Mouse (Mus musculus): Measurements from ENCODE around the gene Tmem121. TPM values are rescaled to one million over a fixed set of nuclear protein-coding genes. Genes with fewer than 3 reads are reported as not detected.
"Not testable (repeated sequence)": the region's sequence is repeated elsewhere in the genome, so short reads cannot be mapped to it uniquely, and the experiment has no call there.

The Tmem121 gene
- polyA plus RNA-seq, 1 experiment from 2014 or later: 33.9 TPM

DNA sequence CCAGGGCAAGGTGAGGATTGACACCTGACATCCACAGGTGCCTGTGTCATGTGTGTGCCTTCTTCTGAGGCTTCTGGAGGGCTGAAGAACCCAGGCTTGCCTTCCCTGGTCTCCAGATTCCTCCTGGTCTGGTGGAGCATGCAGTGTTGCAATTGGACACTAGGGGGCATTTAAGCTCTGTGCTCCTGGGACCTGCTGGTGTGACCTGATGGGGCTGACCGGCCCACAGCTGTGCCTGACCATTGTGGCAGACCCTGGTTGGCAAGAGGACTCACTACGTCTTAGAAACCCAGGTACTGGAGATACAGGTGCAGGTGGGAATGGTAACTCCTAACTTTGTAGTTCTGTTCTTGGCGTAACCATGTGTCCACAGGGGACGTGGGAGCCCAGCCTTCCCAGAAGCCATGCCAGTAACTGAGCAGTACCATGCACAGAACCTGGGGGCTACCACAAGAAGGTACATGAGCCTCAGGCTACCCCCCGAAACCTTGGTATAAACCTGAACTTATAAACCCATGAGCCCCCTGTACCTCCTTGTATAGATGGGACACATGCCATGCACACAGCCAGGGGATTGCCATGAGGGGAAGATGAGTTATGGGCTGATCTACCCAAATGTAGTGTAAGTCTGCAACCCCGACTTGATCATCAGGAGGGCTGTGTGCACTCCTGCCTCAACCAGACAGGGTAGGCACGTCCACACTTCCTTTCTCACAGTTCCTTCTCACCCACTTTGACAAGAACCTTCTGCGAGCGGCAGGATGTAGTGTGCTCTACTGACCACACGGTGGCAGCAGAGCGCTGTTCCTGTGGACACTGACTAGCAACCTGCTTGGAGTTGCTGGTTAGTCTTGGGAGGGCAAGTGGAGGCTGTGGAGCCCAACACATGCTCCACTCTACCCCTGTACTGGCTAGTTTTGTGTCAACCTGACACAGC lies 31.8 kb downstream of the Tmem121 start:
- Histone ChIP-seq H3K27ac (replicated peaks) (no peak overlapping the region), H3K4me1 (replicated peaks) (no peaks in the 10 kb centered on the region), H3K27me3 (no peaks in the 10 kb centered on the region), H3K4me2 (no peak overlapping the region), H3K4me3 (no peak overlapping the region), H3K9ac (no peak overlapping the region), H3K9me3 (no peaks in the 10 kb centered on the region), H3K36me3 (no peaks in the 10 kb centered on the region)
- ATAC-seq (ENCODE audit: low read depth): peak; percentile 24; the same call in 1 of the 2 replicates
- 29% methylated on average over 11 of the region's 11 CpGs for WGBS

DNA sequence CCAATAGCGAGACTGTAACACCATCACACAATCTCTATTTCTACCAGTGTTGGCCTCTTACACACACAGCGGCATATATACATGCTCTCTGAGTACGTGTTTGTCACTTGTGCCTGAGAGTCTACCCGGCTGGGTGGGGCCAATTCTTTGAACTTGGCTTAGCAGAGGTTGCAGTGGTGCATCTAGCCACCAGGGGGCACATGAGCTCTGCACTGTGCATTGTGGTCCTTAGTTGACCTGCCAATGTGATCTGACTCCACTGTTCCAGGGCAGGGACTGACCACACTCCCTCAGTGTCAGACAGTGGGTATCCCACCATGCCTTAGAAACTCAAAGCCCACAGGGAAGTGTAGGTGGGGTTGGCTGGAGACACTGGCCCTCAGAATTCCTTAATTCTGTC lies 34.1 kb downstream of the Tmem121 start:
- Histone ChIP-seq H3K27me3 (no peaks in the 10 kb centered on the region), H3K4me1 (replicated peaks) (no peaks in the 10 kb centered on the region), H3K9me3 (no peaks in the 10 kb centered on the region), H3K4me2 (no peak overlapping the region), H3K9ac (no peak overlapping the region), H3K36me3 (no peaks in the 10 kb centered on the region), H3K4me3 (no peak overlapping the region), H3K27ac (replicated peaks) (no peak overlapping the region)
- 54% methylated on average over 4 of the region's 4 CpGs for WGBS
- no peak for ATAC-seq (ENCODE audit: low read depth)

DNA sequence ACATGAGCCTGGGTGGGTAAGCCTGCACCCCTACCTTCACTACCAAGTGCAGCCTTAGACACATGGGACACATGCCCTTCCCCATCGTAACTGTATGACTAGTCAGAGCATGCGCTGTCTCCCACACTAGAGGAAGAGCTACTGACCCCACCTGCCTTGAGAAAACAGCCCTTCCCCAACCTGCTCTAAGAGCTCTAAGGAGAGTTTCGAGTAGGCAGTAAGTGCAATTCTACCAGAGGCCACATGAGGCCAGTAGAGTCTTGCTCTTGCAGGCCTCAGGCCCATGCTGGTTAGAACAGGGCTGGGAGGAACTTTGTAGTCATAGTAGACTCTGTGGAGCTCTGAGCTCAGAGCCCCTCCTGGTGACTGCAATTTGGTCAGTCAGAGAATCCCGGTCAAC lies 34.7 kb downstream of the Tmem121 start:
- Histone ChIP-seq H3K27ac (replicated peaks) (no peak overlapping the region), H3K9me3 (no peaks in the 10 kb centered on the region), H3K27me3 (no peaks in the 10 kb centered on the region), H3K9ac (no peak overlapping the region), H3K36me3 (no peaks in the 10 kb centered on the region), H3K4me1 (replicated peaks) (no peaks in the 10 kb centered on the region), H3K4me2 (no peak overlapping the region), H3K4me3 (no peak overlapping the region)
- 50% methylated on average over 4 of the region's 4 CpGs for WGBS
- 0 out of 2 replicates have a peak, but pooled peaks have one; percentile 19 for ATAC-seq (ENCODE audit: low read depth)

DNA sequence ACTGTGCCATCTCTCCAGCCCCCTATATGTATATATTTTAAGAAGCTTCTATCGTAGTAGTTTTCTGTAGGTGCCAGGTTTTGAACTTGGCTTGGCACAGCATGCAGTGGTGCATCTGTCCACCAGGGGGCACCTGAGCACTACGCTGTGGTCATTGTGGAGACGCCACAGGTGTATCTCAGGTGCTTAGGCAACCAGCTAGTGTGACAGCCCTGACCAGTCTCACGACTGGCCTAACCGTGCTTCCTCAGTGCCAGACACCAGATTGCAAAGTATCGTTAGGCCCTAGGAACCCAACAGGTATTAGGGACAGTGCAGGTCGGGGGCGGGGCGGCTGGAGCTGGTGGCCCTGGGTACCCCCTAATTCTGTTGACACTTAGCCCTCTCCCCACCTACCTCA lies 35.6 kb downstream of the Tmem121 start:
- Histone ChIP-seq H3K4me1 (replicated peaks) (no peaks in the 10 kb centered on the region), H3K27ac (replicated peaks) (no peak overlapping the region), H3K27me3 (no peaks in the 10 kb centered on the region), H3K9me3 (no peaks in the 10 kb centered on the region), H3K4me3 (no peak overlapping the region), H3K4me2 (no peak overlapping the region), H3K9ac (no peak overlapping the region), H3K36me3 (no peaks in the 10 kb centered on the region)
- no peak for ATAC-seq (ENCODE audit: low read depth)
- 80% methylated on average over 9 of the region's 9 CpGs for WGBS

DNA sequence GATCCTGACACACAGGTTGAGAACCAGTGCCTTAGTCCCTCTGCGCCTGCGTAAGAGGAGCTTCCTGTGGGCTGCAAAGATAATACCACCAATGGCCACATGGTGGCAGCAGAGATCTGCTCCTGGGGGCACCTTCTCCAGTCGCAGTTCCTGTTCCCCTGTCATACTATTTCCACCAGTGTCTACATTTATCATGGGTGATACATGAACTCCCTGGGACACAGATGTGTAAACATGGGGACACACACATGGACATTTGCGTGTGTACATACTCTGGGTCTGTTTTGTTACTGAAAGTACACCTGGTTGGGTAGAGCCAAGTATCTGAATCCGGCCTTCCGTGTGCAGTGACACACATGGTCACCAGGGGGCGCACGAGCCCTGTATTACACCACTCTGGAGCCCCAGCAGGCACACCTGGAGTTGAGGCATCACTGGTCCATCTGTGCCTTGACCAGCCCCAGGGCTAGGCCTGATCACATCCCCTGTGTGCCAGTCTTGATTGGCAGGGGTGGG lies 36.4 kb downstream of the Tmem121 start:
- Histone ChIP-seq H3K4me3 (no peak overlapping the region), H3K9me3 (no peaks in the 10 kb centered on the region), H3K4me1 (replicated peaks) (no peaks in the 10 kb centered on the region), H3K9ac (no peak overlapping the region), H3K36me3 (no peaks in the 10 kb centered on the region), H3K4me2 (no peak overlapping the region), H3K27me3 (no peaks in the 10 kb centered on the region), H3K27ac (replicated peaks) (no peak overlapping the region)
- ATAC-seq (ENCODE audit: low read depth): peak; percentile 60
- 18% methylated on average over 8 of the region's 8 CpGs for WGBS

DNA sequence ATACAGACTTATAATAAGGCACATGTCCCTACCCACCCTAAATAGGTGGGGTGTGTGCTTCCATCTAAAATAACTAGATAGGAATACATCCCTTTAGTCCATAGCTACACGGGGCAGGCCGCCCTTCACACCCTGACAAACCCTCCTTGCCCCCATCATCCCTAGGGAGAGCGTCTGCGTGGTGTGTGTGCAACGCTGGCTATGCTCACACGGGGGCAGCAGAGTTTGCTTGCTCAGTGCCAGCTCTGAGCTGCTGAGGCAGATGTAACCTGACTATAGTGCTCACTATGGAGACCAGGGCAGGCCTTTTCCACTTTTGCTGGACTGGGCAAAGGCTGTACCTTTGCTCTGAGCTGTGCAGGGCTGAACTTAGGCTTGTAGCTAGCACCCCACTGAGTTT lies 37.0 kb downstream of the Tmem121 start:
- ATAC-seq (ENCODE audit: low read depth): peak; percentile 24
- Histone ChIP-seq H3K4me3 (no peak overlapping the region), H3K27me3 (no peaks in the 10 kb centered on the region), H3K4me2 (no peak overlapping the region), H3K4me1 (replicated peaks) (no peaks in the 10 kb centered on the region), H3K36me3 (no peaks in the 10 kb centered on the region), H3K9ac (no peak overlapping the region), H3K9me3 (no peaks in the 10 kb centered on the region), H3K27ac (replicated peaks) (no peak overlapping the region)
- WGBS: 31% methylated on average over 6 of the region's 6 CpGs

DNA sequence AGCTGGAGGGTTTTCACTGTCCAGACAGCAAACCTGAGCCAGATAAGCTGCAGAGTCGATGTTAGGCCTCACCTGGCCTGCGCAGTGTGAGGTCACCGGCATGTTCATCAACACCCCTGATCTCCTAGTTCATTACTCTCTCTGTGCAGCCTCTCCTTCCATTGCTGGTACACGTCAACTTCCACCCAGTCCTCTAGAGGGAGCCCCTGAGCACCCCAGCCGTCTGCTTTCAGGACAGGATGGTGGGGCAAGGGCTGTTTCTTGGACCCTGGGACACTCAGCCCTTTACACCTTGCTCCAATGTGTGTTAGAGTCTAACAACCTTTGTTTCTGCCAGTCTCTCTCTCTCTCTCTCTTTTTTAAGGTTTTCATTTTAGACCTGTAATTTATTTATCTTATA lies 38.5 kb downstream of the Tmem121 start:
- H3K4me2 ChIP-seq: no peak overlapping the region
- H3K4me1 ChIP-seq (replicated peaks): no peaks in the 10 kb centered on the region
- WGBS: 84% methylated on average over 5 of the region's 5 CpGs
- no peaks in the 10 kb centered on the region for H3K36me3 ChIP-seq
- H3K4me3 ChIP-seq: no peak overlapping the region
- no peaks in the 10 kb centered on the region for H3K9me3 ChIP-seq
- no peak for ATAC-seq (ENCODE audit: low read depth)
- H3K27me3 ChIP-seq: no peaks in the 10 kb centered on the region
- H3K9ac ChIP-seq: no peak overlapping the region
- no peak overlapping the region for H3K27ac ChIP-seq (replicated peaks)

DNA sequence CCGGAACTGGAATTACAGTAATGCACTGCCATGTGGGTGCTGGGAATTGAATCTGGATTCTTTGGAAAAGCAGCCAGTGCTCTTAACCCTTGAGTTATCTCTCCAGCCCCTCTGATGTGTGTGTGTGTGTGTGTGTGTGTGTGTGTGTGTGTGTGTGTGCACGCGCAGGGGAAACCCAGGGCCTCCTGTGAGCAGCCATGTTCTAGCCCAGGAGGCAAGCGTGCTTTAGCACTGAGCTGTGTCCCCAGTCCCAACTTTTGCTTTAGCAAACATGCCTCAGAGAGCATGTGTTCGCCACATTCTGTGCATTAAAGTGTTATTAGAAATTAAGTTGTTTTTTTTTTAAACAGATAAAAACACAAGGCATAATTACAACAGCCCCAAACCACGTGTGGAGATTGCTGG lies 39.0 kb downstream of the Tmem121 start:
- 88% methylated on average over 6 of the region's 6 CpGs for WGBS
- H3K9me3 ChIP-seq: no peaks in the 10 kb centered on the region
- H3K27me3 ChIP-seq: no peaks in the 10 kb centered on the region
- no peaks in the 10 kb centered on the region for H3K4me1 ChIP-seq (replicated peaks)
- H3K4me2 ChIP-seq: no peak overlapping the region
- H3K27ac ChIP-seq (replicated peaks): no peak overlapping the region
- no peak overlapping the region for H3K4me3 ChIP-seq
- no peaks in the 10 kb centered on the region for H3K36me3 ChIP-seq
- H3K9ac ChIP-seq: no peak overlapping the region
- ATAC-seq (ENCODE audit: low read depth): no peak

DNA sequence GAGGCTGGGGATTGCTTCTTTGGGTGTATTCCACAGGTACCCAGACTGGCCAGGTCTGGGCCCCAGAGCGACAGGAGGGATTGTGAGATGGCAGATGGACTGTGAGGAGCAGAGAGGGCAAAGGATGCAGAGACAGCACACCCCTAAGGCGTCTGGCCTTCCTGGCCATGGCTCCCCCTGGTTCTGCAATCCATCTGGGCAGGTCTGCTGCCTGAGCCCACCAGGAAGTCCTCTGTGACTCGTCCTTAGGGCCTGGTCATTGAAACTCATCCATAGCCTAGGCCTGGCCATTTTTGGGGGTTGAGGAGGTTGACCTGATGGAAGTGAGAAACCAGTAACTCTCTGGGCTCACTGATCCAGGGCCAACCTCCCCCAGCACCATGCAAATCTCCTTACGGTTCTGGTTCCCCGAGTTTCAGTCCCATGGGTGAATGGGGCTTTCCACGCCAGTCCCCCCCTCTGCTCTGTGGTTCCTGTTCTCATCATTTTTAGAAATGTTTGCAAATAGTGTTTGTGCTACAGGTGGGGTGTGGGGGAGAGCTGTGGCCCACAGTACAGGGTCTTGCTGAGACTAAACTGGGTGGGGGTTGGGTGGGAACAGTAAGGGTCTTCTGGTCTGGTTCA lies 42.4 kb downstream of the Tmem121 start:
- no peak for ATAC-seq (ENCODE audit: low read depth)
- H3K4me2 ChIP-seq: no peak overlapping the region
- no peaks in the 10 kb centered on the region for H3K4me1 ChIP-seq (replicated peaks)
- H3K9ac ChIP-seq: no peak overlapping the region
- no peak overlapping the region for H3K4me3 ChIP-seq
- H3K36me3 ChIP-seq: no peaks in the 10 kb centered on the region
- WGBS: 78% methylated on average over 6 of the region's 6 CpGs
- H3K27ac ChIP-seq (replicated peaks): no peak overlapping the region
- H3K27me3 ChIP-seq: no peaks in the 10 kb centered on the region
- no peaks in the 10 kb centered on the region for H3K9me3 ChIP-seq

DNA sequence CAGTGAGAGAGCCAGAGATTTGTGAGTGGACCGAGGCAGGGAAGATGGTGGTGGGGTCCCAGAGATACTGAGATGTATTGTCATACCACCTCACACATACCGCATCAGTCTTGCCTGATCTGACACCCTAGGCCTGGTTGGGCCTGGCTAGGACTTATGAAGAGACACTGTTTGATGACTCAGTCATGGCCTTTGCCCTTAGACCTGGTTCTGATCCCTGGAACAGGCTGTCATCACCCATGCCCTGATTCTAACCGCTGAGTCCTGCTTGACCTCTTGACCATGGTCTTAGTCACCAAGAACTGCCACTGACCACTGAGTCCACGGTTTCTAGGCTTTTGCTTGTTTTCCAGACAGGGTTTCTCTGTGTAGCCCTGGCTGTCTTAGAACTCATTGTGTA lies 45.0 kb downstream of the Tmem121 start:
- no peak overlapping the region for H3K4me2 ChIP-seq
- no peaks in the 10 kb centered on the region for H3K9me3 ChIP-seq
- 88% methylated on average over 4 of the region's 4 CpGs for WGBS
- no peak overlapping the region for H3K9ac ChIP-seq
- H3K27ac ChIP-seq (replicated peaks): no peak overlapping the region
- no peak overlapping the region for H3K4me3 ChIP-seq
- no peaks in the 10 kb centered on the region for H3K4me1 ChIP-seq (replicated peaks)
- no peaks in the 10 kb centered on the region for H3K27me3 ChIP-seq
- no peaks in the 10 kb centered on the region for H3K36me3 ChIP-seq
- ATAC-seq (ENCODE audit: low read depth): no peak

DNA sequence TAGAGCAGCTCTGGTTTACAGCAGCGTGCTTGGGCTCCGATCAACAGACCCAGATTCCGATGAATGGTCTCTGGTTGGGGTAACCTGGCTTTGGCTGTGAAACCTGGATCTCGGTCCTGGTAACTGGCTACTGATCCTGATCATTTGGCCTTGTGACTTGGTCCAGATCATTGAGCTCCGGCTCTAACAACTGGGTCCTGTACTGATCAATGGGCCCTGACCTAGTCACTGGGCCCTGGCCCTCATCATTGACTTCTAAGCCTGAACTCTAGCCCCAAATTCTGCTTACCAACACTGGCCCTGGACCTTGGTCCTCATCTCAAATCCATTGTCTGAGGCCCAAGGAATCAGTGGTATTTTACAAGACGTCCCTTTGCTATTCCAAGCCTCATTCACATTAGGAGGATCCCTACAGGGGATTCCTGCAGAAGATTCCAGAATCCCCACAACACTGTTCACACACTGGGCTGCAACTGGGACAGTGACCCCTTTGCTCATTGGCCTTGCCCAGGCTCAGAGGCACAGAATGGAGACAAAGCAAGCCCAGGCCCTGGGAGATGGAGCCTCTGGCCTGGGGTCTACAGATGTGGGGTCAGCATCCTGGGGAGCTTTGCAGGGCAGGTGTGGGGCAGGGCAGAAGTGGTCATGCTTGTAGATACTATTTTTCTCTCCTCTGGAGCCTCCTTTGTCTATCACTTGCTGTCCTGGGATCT lies 46.0 kb downstream of the Tmem121 start:
- H3K36me3 ChIP-seq; H3K9me3 ChIP-seq; H3K4me2 ChIP-seq; H3K27me3 ChIP-seq; H3K9ac ChIP-seq; H3K27ac ChIP-seq (replicated peaks); ATAC-seq (ENCODE audit: low read depth); H3K4me3 ChIP-seq; H3K4me1 ChIP-seq (replicated peaks): not testable (repeated sequence)
- WGBS: 84% methylated on average over 6 of the region's 6 CpGs

DNA sequence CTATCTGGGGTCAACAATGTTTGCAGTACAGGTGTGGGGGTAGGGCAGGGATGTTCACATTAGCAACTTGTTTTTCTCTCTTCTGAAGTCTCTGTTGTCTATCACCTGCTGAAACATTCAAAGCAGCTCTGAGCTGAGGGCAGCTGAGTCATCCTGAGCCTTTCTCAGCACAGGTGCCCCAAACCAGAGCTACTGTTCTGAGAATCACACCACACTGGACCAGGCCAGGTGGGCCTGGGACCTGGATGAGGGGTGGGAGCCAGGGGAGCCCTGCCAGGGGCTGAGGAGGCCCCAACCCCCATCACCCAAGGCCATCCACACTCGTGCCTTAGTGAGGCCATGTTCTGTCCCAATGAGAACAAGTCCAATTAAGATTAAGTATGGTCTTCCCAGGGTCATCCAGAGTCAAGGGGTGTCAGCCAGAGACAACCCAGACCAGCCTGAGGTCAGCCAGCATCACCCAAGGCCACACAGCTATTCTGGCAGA lies 46.6 kb downstream of the Tmem121 start:
- not testable (repeated sequence) for H3K9me3 ChIP-seq; H3K9ac ChIP-seq; H3K27me3 ChIP-seq; H3K36me3 ChIP-seq; H3K4me3 ChIP-seq; H3K4me1 ChIP-seq (replicated peaks); H3K4me2 ChIP-seq; H3K27ac ChIP-seq (replicated peaks); ATAC-seq (ENCODE audit: low read depth)
- WGBS: 67% methylated on average over 1 of the region's 1 CpGs

All from neural tube, embryonic 13.5 days (tissue).